Mouse (Mus musculus): ENCODE measurements around the gene Rnf150. TPM values are rescaled to one million over a fixed set of nuclear protein-coding genes. Genes with fewer than 3 reads are reported as not detected.

The Rnf150 gene
- polyA plus RNA-seq, 1 experiment from 2014 or later, result 1.8 TPM

- Histone ChIP-seq H3K27ac (replicated peaks) (no peak overlapping the region), H3K4me2 (replicated peaks) (no peak overlapping the region), H3K36me3 (no peaks in the 10 kb centered on the region), H3K4me3 (no peak overlapping the region), H3K9ac (replicated peaks) (no peak overlapping the region), H3K27me3 (no peaks in the 10 kb centered on the region), H3K4me1 (no peaks in the 10 kb centered on the region), H3K9me3 (no peaks in the 10 kb centered on the region)
- ATAC-seq (replicated peaks), result no peak
Observed at GRCm38 (mm10) chr8:83087604-83088003, 224.4 kb downstream of the Rnf150 start.

- WGBS, result 72% methylated on average over 6 of the region's 6 CpGs
- Histone ChIP-seq H3K9me3 (no peaks in the 10 kb centered on the region), H3K36me3 (no peaks in the 10 kb centered on the region), H3K9ac (replicated peaks) (no peak overlapping the region), H3K4me3 (no peak overlapping the region), H3K27ac (replicated peaks) (no peak overlapping the region), H3K4me1 (no peaks in the 10 kb centered on the region), H3K27me3 (no peaks in the 10 kb centered on the region), H3K4me2 (replicated peaks) (no peak overlapping the region)
- no peak for ATAC-seq (replicated peaks)
Observed at GRCm38 (mm10) chr8:83088156-83088555, 225.0 kb downstream of the Rnf150 start.

- WGBS, result 33% methylated on average over 10 of the region's 10 CpGs
- no peaks in the 10 kb centered on the region for H3K9me3 ChIP-seq
- H3K4me3 ChIP-seq, result no peak overlapping the region
- peak; percentile 64 for ATAC-seq (replicated peaks)
- H3K9ac ChIP-seq (replicated peaks), result no peak overlapping the region
- no peak overlapping the region for H3K27ac ChIP-seq (replicated peaks)
- no peaks in the 10 kb centered on the region for H3K27me3 ChIP-seq
- H3K36me3 ChIP-seq, result no peaks in the 10 kb centered on the region
- no peak overlapping the region for H3K4me2 ChIP-seq (replicated peaks)
- H3K4me1 ChIP-seq, result no peaks in the 10 kb centered on the region
Observed at GRCm38 (mm10) chr8:83089336-83089986, 226.3 kb downstream of the Rnf150 start.

GRCm38 (mm10) chr8:83090446-83090845 lies 227.3 kb downstream of the Rnf150 start:
- Histone ChIP-seq H3K27ac (replicated peaks) (no peak overlapping the region), H3K9ac (replicated peaks) (no peak overlapping the region), H3K36me3 (no peaks in the 10 kb centered on the region), H3K9me3 (no peaks in the 10 kb centered on the region), H3K4me1 (no peaks in the 10 kb centered on the region), H3K4me2 (replicated peaks) (no peak overlapping the region), H3K27me3 (no peaks in the 10 kb centered on the region), H3K4me3 (no peak overlapping the region)
- no peak for ATAC-seq (replicated peaks)
- WGBS, result 90% methylated on average over 4 of the region's 4 CpGs

- Histone ChIP-seq H3K4me1 (no peaks in the 10 kb centered on the region), H3K4me2 (replicated peaks) (no peak overlapping the region), H3K27ac (replicated peaks) (no peak overlapping the region), H3K9me3 (no peaks in the 10 kb centered on the region), H3K4me3 (no peak overlapping the region), H3K9ac (replicated peaks) (no peak overlapping the region), H3K27me3 (no peaks in the 10 kb centered on the region), H3K36me3 (no peaks in the 10 kb centered on the region)
- WGBS, result 51% methylated on average over 1 of the region's 1 CpGs
- ATAC-seq (replicated peaks), result 0 out of 2 replicates have a peak, but pooled peaks have one; percentile 43
Observed at GRCm38 (mm10) chr8:83100041-83100440, 236.9 kb downstream of the Rnf150 start.

GRCm38 (mm10) chr8:83102957-83103510 lies 239.9 kb downstream of the Rnf150 start:
- no peak for ATAC-seq (replicated peaks)
- H3K4me3 ChIP-seq, result no peak overlapping the region
- no peak overlapping the region for H3K4me2 ChIP-seq (replicated peaks)
- no peak overlapping the region for H3K27ac ChIP-seq (replicated peaks)
- H3K36me3 ChIP-seq, result no peaks in the 10 kb centered on the region
- no peaks in the 10 kb centered on the region for H3K9me3 ChIP-seq
- no peaks in the 10 kb centered on the region for H3K4me1 ChIP-seq
- no peaks in the 10 kb centered on the region for H3K27me3 ChIP-seq
- no peak overlapping the region for H3K9ac ChIP-seq (replicated peaks)
- 17% methylated on average over 7 of the region's 7 CpGs for WGBS

GRCm38 (mm10) chr8:83103968-83104367 lies 240.8 kb downstream of the Rnf150 start:
- H3K27me3 ChIP-seq, result no peaks in the 10 kb centered on the region
- no peak overlapping the region for H3K9ac ChIP-seq (replicated peaks)
- H3K4me2 ChIP-seq (replicated peaks), result no peak overlapping the region
- no peaks in the 10 kb centered on the region for H3K36me3 ChIP-seq
- no peaks in the 10 kb centered on the region for H3K4me1 ChIP-seq
- no peak overlapping the region for H3K27ac ChIP-seq (replicated peaks)
- WGBS, result 92% methylated on average over 2 of the region's 2 CpGs
- H3K4me3 ChIP-seq, result no peak overlapping the region
- no peak for ATAC-seq (replicated peaks)
- H3K9me3 ChIP-seq, result no peaks in the 10 kb centered on the region

- Histone ChIP-seq H3K9ac (replicated peaks) (no peak overlapping the region), H3K27me3 (no peaks in the 10 kb centered on the region), H3K4me2 (replicated peaks) (no peak overlapping the region), H3K9me3 (no peaks in the 10 kb centered on the region), H3K4me1 (no peaks in the 10 kb centered on the region), H3K36me3 (no peaks in the 10 kb centered on the region), H3K27ac (replicated peaks) (no peak overlapping the region), H3K4me3 (no peak overlapping the region)
- WGBS, result 88% methylated on average over 7 of the region's 7 CpGs
- no peak for ATAC-seq (replicated peaks)
Observed at GRCm38 (mm10) chr8:83109756-83110155, 246.6 kb downstream of the Rnf150 start.

GRCm38 (mm10) chr8:83110177-83110576 lies 247.0 kb downstream of the Rnf150 start:
- no peaks in the 10 kb centered on the region for H3K36me3 ChIP-seq
- no peak overlapping the region for H3K9ac ChIP-seq (replicated peaks)
- no peak overlapping the region for H3K4me3 ChIP-seq
- no peaks in the 10 kb centered on the region for H3K9me3 ChIP-seq
- H3K4me2 ChIP-seq (replicated peaks), result no peak overlapping the region
- 87% methylated on average over 5 of the region's 5 CpGs for WGBS
- H3K27ac ChIP-seq (replicated peaks), result no peak overlapping the region
- H3K4me1 ChIP-seq, result no peaks in the 10 kb centered on the region
- ATAC-seq (replicated peaks), result no peak
- H3K27me3 ChIP-seq, result no peaks in the 10 kb centered on the region

- 45% methylated on average over 2 of the region's 2 CpGs for WGBS
- no peak for ATAC-seq (replicated peaks)
- Histone ChIP-seq H3K27ac (replicated peaks) (no peak overlapping the region), H3K9me3 (no peaks in the 10 kb centered on the region), H3K4me1 (no peaks in the 10 kb centered on the region), H3K27me3 (no peaks in the 10 kb centered on the region), H3K36me3 (no peaks in the 10 kb centered on the region), H3K9ac (replicated peaks) (no peak overlapping the region), H3K4me3 (no peak overlapping the region), H3K4me2 (replicated peaks) (no peak overlapping the region)
Observed at GRCm38 (mm10) chr8:83135086-83135485, 271.9 kb downstream of the Rnf150 start.

- Histone ChIP-seq H3K9ac (replicated peaks) (no peak overlapping the region), H3K4me2 (replicated peaks) (no peak overlapping the region), H3K4me1 (no peaks in the 10 kb centered on the region), H3K27me3 (no peaks in the 10 kb centered on the region), H3K4me3 (no peak overlapping the region), H3K9me3 (no peaks in the 10 kb centered on the region), H3K36me3 (no peaks in the 10 kb centered on the region), H3K27ac (replicated peaks) (no peak overlapping the region)
- WGBS, result 83% methylated on average over 1 of the region's 1 CpGs
- ATAC-seq (replicated peaks), result no peak
Observed at GRCm38 (mm10) chr8:83140068-83140467, 276.9 kb downstream of the Rnf150 start.

- H3K9ac ChIP-seq (replicated peaks), result no peak overlapping the region
- H3K4me2 ChIP-seq (replicated peaks), result no peak overlapping the region
- no peak overlapping the region for H3K4me3 ChIP-seq
- no peak for ATAC-seq (replicated peaks)
- no peaks in the 10 kb centered on the region for H3K36me3 ChIP-seq
- H3K27ac ChIP-seq (replicated peaks), result no peak overlapping the region
- H3K9me3 ChIP-seq, result no peaks in the 10 kb centered on the region
- H3K4me1 ChIP-seq, result no peaks in the 10 kb centered on the region
- WGBS, result 83% methylated on average over 3 of the region's 3 CpGs
- no peaks in the 10 kb centered on the region for H3K27me3 ChIP-seq
Observed at GRCm38 (mm10) chr8:83140701-83141111, 277.6 kb downstream of the Rnf150 start.

All from forebrain, embryonic 15.5 days (tissue).